Mouse (Mus musculus) embryonic facial prominence, embryonic 15.5 days (tissue): ENCODE measurements around the gene Cherp. TPM values are rescaled to one million over a fixed set of nuclear protein-coding genes. Genes with fewer than 3 reads are reported as not detected.

Experiments
- ATAC-seq: fragments of 200-750 bp; cut with Nextera tagmentation; 2 replicates; pipeline ENCODE4 v1.8.0; 2017; ENCODE audit warnings: low read depth, moderate TSS enrichment; ENCODE audit not compliant: insufficient number of reproducible peaks, low FRiP score, low TSS enrichment
- H3K27ac ChIP-seq: fragments of 300-500 bp; sonication (generic); replicated peaks from 2 replicates; pipeline ENCODE4 v1.5.1; 2015; ENCODE audit warnings: mild to moderate bottlenecking, inconsistent platforms
- H3K27me3 ChIP-seq: fragments of 300-500 bp; sonication (generic); 2 replicates; pipeline ENCODE4 v1.6.1; 2015; ENCODE audit warnings: inconsistent platforms
- H3K36me3 ChIP-seq: fragments of 300-500 bp; sonication (generic); 2 replicates; pipeline ENCODE4 v1.6.1; 2015; ENCODE audit warnings: mild to moderate bottlenecking, inconsistent platforms
- H3K4me1 ChIP-seq: fragments of 300-500 bp; sonication (generic); 2 replicates; pipeline ENCODE4 v1.6.1; 2015; ENCODE audit warnings: inconsistent platforms
- H3K4me2 ChIP-seq: fragments of 300-500 bp; sonication (generic); replicated peaks from 2 replicates; pipeline ENCODE4 v1.6.1; 2015; ENCODE audit warnings: mild to moderate bottlenecking, inconsistent platforms
- H3K4me3 ChIP-seq: fragments of 300-500 bp; sonication (generic); replicated peaks from 2 replicates; pipeline ENCODE4 v1.5.1; 2015; ENCODE audit warnings: mild to moderate bottlenecking, inconsistent platforms
- H3K9ac ChIP-seq: fragments of 300-500 bp; sonication (generic); 2 replicates; pipeline ENCODE4 v1.6.1; 2015; ENCODE audit warnings: inconsistent platforms
- H3K9me3 ChIP-seq: fragments of 300-500 bp; sonication (generic); replicated peaks from 2 replicates; pipeline ENCODE4 v1.6.1; 2016; ENCODE audit warnings: inconsistent platforms
- WGBS: fragments of 180-500 bp; shearing (Covaris S2); methylation state at CpG from one replicate; pipeline ENCODE4 v1.1.7; 2015; 5-methylcytosine and 5-hydroxymethylcytosine counted together
- polyA plus RNA-seq: library from polyadenylated mRNA; unstranded; fragments of >200 nt; fragmentation: Nextera tagmentation; extraction: Ambion mirVana; gene quantifications from 2 replicates; pipeline ENCODE4 v1.2.1, GENCODE M21; 2015

Cherp gene
- 56.3 and 68.6 TPM in 2 replicates for polyA plus RNA-seq

- Histone ChIP-seq H3K4me1 (peaks cover 15% of the 10 kb centered on the region), H3K27me3 (no peaks in the 10 kb centered on the region), H3K9me3 (no peaks in the 10 kb centered on the region), H3K9ac (peak within 1 kb of the TSS; percentile 82), H3K4me3 (peak within 1 kb of the TSS; percentile 99), H3K36me3 (peaks cover 28% of the 10 kb centered on the region), H3K4me2 (peak within 1 kb of the TSS; percentile 83), H3K27ac (peak within 1 kb of the TSS; percentile 94)
- under 1% methylated on average over 80 of the region's 80 CpGs for WGBS
- ATAC-seq, result peak; percentile 95
These were observed at the start of gene Cherp for GRCm38 (mm10) chr8:72474826-72475546. Gene Cherp, minus strand, starts transcription at chr8:72475226.

GRCm38 (mm10) chr8:72521888-72522287 lies 46.9 kb upstream of the Cherp start:
- no peak overlapping the region for H3K4me3 ChIP-seq

GRCm38 (mm10) chr8:72517421-72517988 lies 42.5 kb upstream of the Cherp start:
- Histone ChIP-seq H3K9me3 (no peaks in the 10 kb centered on the region), H3K27ac (no peak overlapping the region), H3K9ac (no peak overlapping the region), H3K4me3 (no peak overlapping the region), H3K36me3 (no peaks in the 10 kb centered on the region; the same call in 1 of the 2 replicates), H3K4me2 (no peak overlapping the region), H3K27me3 (no peaks in the 10 kb centered on the region), H3K4me1 (no peaks in the 10 kb centered on the region)
- no peak for ATAC-seq
- WGBS, result 82% methylated on average over 7 of the region's 7 CpGs

More at GRCm38 (mm10) chr8:72521888-72522287, 46.9 kb upstream of the Cherp start:
- Histone ChIP-seq H3K27ac (no peak overlapping the region), H3K4me2 (no peak overlapping the region), H3K4me1 (no peaks in the 10 kb centered on the region), H3K36me3 (0 out of 2 replicates have a peak, but pooled peaks cover 6% of the 10 kb centered on the region), H3K9ac (no peak overlapping the region), H3K27me3 (no peaks in the 10 kb centered on the region), H3K9me3 (no peaks in the 10 kb centered on the region)
- no peak for ATAC-seq

- Histone ChIP-seq H3K36me3 (no peaks in the 10 kb centered on the region; the same call in 1 of the 2 replicates), H3K4me2 (no peak overlapping the region), H3K27ac (no peak overlapping the region), H3K4me3 (no peak overlapping the region), H3K4me1 (0 out of 2 replicates have a peak, but pooled peaks cover 16% of the 10 kb centered on the region), H3K9ac (no peak overlapping the region), H3K27me3 (no peaks in the 10 kb centered on the region), H3K9me3 (no peaks in the 10 kb centered on the region)
- ATAC-seq, result no peak
- WGBS, result 80% methylated on average over 1 of the region's 1 CpGs
These were observed 38.1 kb upstream of the Cherp start for GRCm38 (mm10) chr8:72513158-72513557.

- no peak overlapping the region for H3K4me3 ChIP-seq
- H3K9ac ChIP-seq, result no peak overlapping the region
- no peak overlapping the region for H3K4me2 ChIP-seq
- no peaks in the 10 kb centered on the region for H3K27me3 ChIP-seq
- no peak overlapping the region for H3K27ac ChIP-seq
- no peaks in the 10 kb centered on the region; the same call in 1 of the 2 replicates for H3K36me3 ChIP-seq
- H3K9me3 ChIP-seq, result no peaks in the 10 kb centered on the region
- ATAC-seq, result no peak
- H3K4me1 ChIP-seq, result 0 out of 2 replicates have a peak, but pooled peaks cover 17% of the 10 kb centered on the region
- WGBS, result 83% methylated on average over 1 of the region's 1 CpGs
These were observed 37.6 kb upstream of the Cherp start for GRCm38 (mm10) chr8:72512648-72513047.

- 68% methylated on average over 1 of the region's 1 CpGs for WGBS
- no peak overlapping the region for H3K27ac ChIP-seq
- peaks cover 22% of the 10 kb centered on the region; the same call in 1 of the 2 replicates for H3K4me1 ChIP-seq
- no peak overlapping the region for H3K4me2 ChIP-seq
- no peak overlapping the region for H3K9ac ChIP-seq
- no peaks in the 10 kb centered on the region for H3K27me3 ChIP-seq
- no peak overlapping the region for H3K4me3 ChIP-seq
- ATAC-seq, result no peak
- H3K36me3 ChIP-seq, result 0 out of 2 replicates have a peak, but pooled peaks cover 5% of the 10 kb centered on the region
- no peaks in the 10 kb centered on the region for H3K9me3 ChIP-seq
These were observed 32.5 kb upstream of the Cherp start for GRCm38 (mm10) chr8:72507505-72507904.

- no peak for ATAC-seq
- Histone ChIP-seq H3K4me1 (peaks cover 8% of the 10 kb centered on the region; the same call in 1 of the 2 replicates), H3K4me3 (no peak overlapping the region), H3K36me3 (0 out of 2 replicates have a peak, but pooled peaks cover 5% of the 10 kb centered on the region), H3K9me3 (no peaks in the 10 kb centered on the region), H3K4me2 (no peak overlapping the region), H3K27me3 (no peaks in the 10 kb centered on the region), H3K27ac (no peak overlapping the region), H3K9ac (no peak overlapping the region)
These were observed 29.8 kb upstream of the Cherp start for GRCm38 (mm10) chr8:72504637-72505314.

- 0 out of 2 replicates have a peak, but pooled peaks cover 5% of the 10 kb centered on the region for H3K36me3 ChIP-seq
- no peak overlapping the region for H3K4me3 ChIP-seq
- H3K27ac ChIP-seq, result no peak overlapping the region
- no peaks in the 10 kb centered on the region for H3K27me3 ChIP-seq
- peaks cover 12% of the 10 kb centered on the region; the same call in 1 of the 2 replicates for H3K4me1 ChIP-seq
- H3K9ac ChIP-seq, result no peak overlapping the region
- H3K4me2 ChIP-seq, result no peak overlapping the region
- no peaks in the 10 kb centered on the region for H3K9me3 ChIP-seq
- no peak for ATAC-seq
These were observed 29.1 kb upstream of the Cherp start for GRCm38 (mm10) chr8:72504137-72504536.

GRCm38 (mm10) chr8:72500521-72500931 lies 25.5 kb upstream of the Cherp start:
- no peak for ATAC-seq
- Histone ChIP-seq H3K4me1 (0 out of 2 replicates have a peak, but pooled peaks cover 5% of the 10 kb centered on the region), H3K27ac (no peak overlapping the region), H3K27me3 (no peaks in the 10 kb centered on the region), H3K9ac (no peak overlapping the region), H3K4me2 (no peak overlapping the region), H3K4me3 (no peak overlapping the region), H3K9me3 (no peaks in the 10 kb centered on the region), H3K36me3 (peaks cover 24% of the 10 kb centered on the region)
- WGBS, result 96% methylated on average over 1 of the region's 1 CpGs

- Histone ChIP-seq H3K4me1 (0 out of 2 replicates have a peak, but pooled peaks cover 5% of the 10 kb centered on the region), H3K4me2 (no peak overlapping the region), H3K9ac (no peak overlapping the region), H3K36me3 (peaks cover 32% of the 10 kb centered on the region), H3K27ac (no peak overlapping the region), H3K4me3 (no peak overlapping the region), H3K27me3 (no peaks in the 10 kb centered on the region), H3K9me3 (no peaks in the 10 kb centered on the region)
- 83% methylated on average over 2 of the region's 2 CpGs for WGBS
- no peak for ATAC-seq
These were observed 24.7 kb upstream of the Cherp start for GRCm38 (mm10) chr8:72499521-72500284.
